Mouse (Mus musculus) hindbrain, postnatal 0 days (tissue): ENCODE results near the gene Tmem212. TPM values are rescaled to one million over a fixed set of nuclear protein-coding genes. Genes with fewer than 3 reads are reported as not detected.
"Not testable (repeated sequence)": the region's sequence is repeated elsewhere in the genome, so short reads cannot be mapped to it uniquely, and the experiment has no call there.

Source experiments
- ATAC-seq: fragments of 200-750 bp; cut with Nextera tagmentation; 2 replicates; pipeline ENCODE4 v1.8.0; 2017; ENCODE audit warnings: mild to moderate bottlenecking, moderate TSS enrichment, moderate library complexity
- DNase-seq: peaks from one replicate; pipeline ENCODE4 v3.0.0-alpha.2; 2015; ENCODE audit warnings: low spot score
- H3K27ac ChIP-seq: fragments of 300-500 bp; sonication (generic); 2 replicates; pipeline ENCODE4 v1.5.1; 2014; ENCODE audit warnings: mild to moderate bottlenecking
- H3K27me3 ChIP-seq: fragments of 300-500 bp; sonication (generic); 2 replicates; pipeline ENCODE4 v1.6.1; 2014; ENCODE audit warnings: low read length, mixed read lengths; ENCODE audit not compliant: insufficient read depth
- H3K36me3 ChIP-seq: fragments of 300-500 bp; sonication (generic); 2 replicates; pipeline ENCODE4 v1.6.1; 2014; ENCODE audit warnings: low read length, mixed read lengths; ENCODE audit not compliant: insufficient read depth
- H3K4me1 ChIP-seq: fragments of 300-500 bp; sonication (generic); 2 replicates; pipeline ENCODE4 v1.6.1; 2014; ENCODE audit warnings: antibody characterized with exemption, low read length, mixed read lengths; ENCODE audit not compliant: insufficient read depth
- H3K4me2 ChIP-seq: fragments of 300-500 bp; sonication (generic); 2 replicates; pipeline ENCODE4 v1.6.1; 2014; ENCODE audit warnings: low read depth, mild to moderate bottlenecking, low read length, moderate library complexity, mixed read lengths
- H3K4me3 ChIP-seq: fragments of 300-500 bp; sonication (generic); 2 replicates; pipeline ENCODE4 v1.5.1; 2014; ENCODE audit warnings: low read length
- H3K9ac ChIP-seq: fragments of 300-500 bp; sonication (generic); replicated peaks from 2 replicates; pipeline ENCODE4 v1.6.1; 2014; ENCODE audit warnings: mild to moderate bottlenecking, low read length, moderate library complexity, mixed read lengths
- H3K9me3 ChIP-seq: fragments of 300-500 bp; sonication (generic); 2 replicates; pipeline ENCODE4 v1.6.1; 2016; ENCODE audit warnings: low read length, mixed read lengths
- CTCF ChIP-seq: IDR thresholded peaks from 2 replicates; pipeline ENCODE4 v1.5.1; 2016; ENCODE audit warnings: antibody characterized with exemption, control low read depth, low read depth
- WGBS: fragments of 180-500 bp; shearing (Covaris S2); extraction: QIAGEN DNeasy Blood & Tissue Kit; methylation state at CpG from one replicate; pipeline ENCODE4 v1.1.7; 2014; 5-methylcytosine and 5-hydroxymethylcytosine counted together
- polyA plus RNA-seq: library from polyadenylated mRNA; unstranded; fragments of >200 nt; fragmentation: Nextera tagmentation; extraction: Ambion mirVana; gene quantifications from 2 replicates; pipeline ENCODE4 v1.2.1, GENCODE M21; 2015
- total RNA-seq: library from RNA; depleted of rRNA; stranded (reverse); fragments of >200 nt; gene quantifications from 2 replicates; pipeline ENCODE4 v1.2.3, GENCODE M21; 2014; rRNA removed

Tmem212 gene
- 1.8 and 7.2 TPM in 2 replicates for total RNA-seq
- 1.6 and 2.8 TPM in 2 replicates for polyA plus RNA-seq

DNA sequence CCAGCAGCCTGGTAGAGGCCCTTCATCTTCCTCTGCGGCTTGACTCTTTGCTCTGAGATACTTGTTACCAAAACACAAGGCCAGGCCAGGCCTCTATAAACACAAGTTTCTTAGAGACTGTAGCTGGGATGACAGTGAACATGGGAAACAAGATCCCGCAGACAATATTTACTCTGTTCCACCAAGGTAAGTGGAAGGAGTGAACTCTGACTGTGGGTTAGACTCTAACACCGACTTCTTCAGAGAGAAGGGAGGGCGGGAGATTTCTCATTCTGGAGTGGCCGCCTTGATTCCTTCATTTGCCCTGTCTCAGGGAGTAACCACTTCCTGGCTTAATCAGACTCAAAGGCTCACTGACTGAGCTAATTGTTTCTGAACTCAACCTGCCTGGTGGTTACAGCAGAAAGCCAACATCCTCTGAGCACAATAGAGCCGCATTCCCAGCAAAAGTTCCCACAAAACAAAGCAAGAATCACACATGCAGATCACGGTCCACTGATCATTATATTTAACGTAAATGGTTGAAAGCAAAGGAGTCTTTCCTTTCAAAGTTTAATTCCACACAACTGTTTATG is at the start of gene Tmem212:
TSS of gene Tmem212 (minus strand) at position 51 of the 575 bp plus-strand sequence.
- Histone ChIP-seq H3K27ac (no peak within 1 kb of the TSS), H3K9ac (no peak within 1 kb of the TSS), H3K4me1 (no peaks in the 10 kb centered on the region), H3K4me3 (no peak within 1 kb of the TSS), H3K4me2 (no peak within 1 kb of the TSS), H3K36me3 (no peaks in the 10 kb centered on the region), H3K27me3 (no peaks in the 10 kb centered on the region), H3K9me3 (no peaks in the 10 kb centered on the region)
- no peak for DNase-seq
- WGBS = 74% methylated on average over 8 of the region's 8 CpGs
- TF ChIP-seq CTCF = no peak
- no peak for ATAC-seq

GRCm38 (mm10) chr3:27945397-27945796 is 49.2 kb upstream of the Tmem212 start:
- WGBS = 82% methylated on average over 2 of the region's 2 CpGs
- not testable (repeated sequence) for H3K36me3 ChIP-seq, H3K27me3 ChIP-seq, H3K4me2 ChIP-seq, H3K27ac ChIP-seq, H3K9me3 ChIP-seq, ATAC-seq, H3K9ac ChIP-seq, H3K4me3 ChIP-seq, H3K4me1 ChIP-seq, DNase-seq

DNA sequence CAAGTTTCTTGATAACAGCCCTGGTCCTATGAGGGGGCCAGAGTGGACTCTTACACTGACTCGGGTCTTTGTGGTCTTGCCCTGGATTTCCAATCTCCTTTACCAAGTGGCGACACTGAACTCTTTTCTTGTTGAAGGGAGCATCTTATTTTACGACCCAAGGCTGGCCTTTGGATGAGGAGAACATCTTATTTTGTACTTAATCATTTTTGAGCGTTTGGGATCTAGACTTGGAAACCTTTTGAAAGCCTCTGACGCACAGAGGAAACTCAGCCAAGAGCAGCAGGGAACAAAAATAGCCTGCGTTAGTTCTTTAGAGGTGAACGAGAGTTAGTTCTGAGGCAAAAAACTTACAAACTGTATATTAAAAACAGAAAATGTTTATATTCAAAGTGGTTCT is 46.8 kb upstream of the Tmem212 start:
- DNase-seq (no peak), ATAC-seq (no peak)
- Histone ChIP-seq H3K4me3 (no peak overlapping the region), H3K4me1 (no peaks in the 10 kb centered on the region), H3K4me2 (no peak overlapping the region), H3K27ac (no peak overlapping the region), H3K27me3 (no peaks in the 10 kb centered on the region), H3K36me3 (no peaks in the 10 kb centered on the region), H3K9me3 (no peaks in the 10 kb centered on the region), H3K9ac (no peak overlapping the region)
- TF ChIP-seq CTCF = no peak
- WGBS = 74% methylated on average over 7 of the region's 7 CpGs

DNA sequence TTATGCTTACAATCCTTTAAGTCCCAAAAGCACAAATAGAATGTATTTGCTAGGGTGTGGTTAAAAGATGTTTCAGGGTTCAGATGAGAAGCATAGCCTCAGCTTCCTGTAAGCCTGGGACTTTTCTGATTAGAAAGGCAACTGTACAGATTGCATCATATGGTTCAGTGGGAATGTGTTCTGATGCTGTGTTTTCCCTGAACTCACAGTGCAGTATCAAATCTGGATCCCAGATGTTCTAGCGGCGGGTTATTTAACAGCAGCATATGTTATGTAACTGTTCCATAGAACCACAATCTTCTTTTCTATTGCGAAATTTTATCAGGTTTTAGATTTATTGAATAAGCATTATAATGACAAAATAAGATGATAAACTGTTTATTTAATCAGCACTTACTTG is 45.5 kb upstream of the Tmem212 start:
- WGBS = 87% methylated on average over 3 of the region's 3 CpGs
- no peaks in the 10 kb centered on the region for H3K9me3 ChIP-seq
- H3K9ac ChIP-seq = no peak overlapping the region
- no peak overlapping the region for H3K4me3 ChIP-seq
- no peak for TF ChIP-seq CTCF
- no peak overlapping the region for H3K27ac ChIP-seq
- no peak overlapping the region for H3K4me2 ChIP-seq
- H3K27me3 ChIP-seq = no peaks in the 10 kb centered on the region
- H3K36me3 ChIP-seq = no peaks in the 10 kb centered on the region
- ATAC-seq (no peak), DNase-seq (no peak)
- H3K4me1 ChIP-seq = no peaks in the 10 kb centered on the region

DNA sequence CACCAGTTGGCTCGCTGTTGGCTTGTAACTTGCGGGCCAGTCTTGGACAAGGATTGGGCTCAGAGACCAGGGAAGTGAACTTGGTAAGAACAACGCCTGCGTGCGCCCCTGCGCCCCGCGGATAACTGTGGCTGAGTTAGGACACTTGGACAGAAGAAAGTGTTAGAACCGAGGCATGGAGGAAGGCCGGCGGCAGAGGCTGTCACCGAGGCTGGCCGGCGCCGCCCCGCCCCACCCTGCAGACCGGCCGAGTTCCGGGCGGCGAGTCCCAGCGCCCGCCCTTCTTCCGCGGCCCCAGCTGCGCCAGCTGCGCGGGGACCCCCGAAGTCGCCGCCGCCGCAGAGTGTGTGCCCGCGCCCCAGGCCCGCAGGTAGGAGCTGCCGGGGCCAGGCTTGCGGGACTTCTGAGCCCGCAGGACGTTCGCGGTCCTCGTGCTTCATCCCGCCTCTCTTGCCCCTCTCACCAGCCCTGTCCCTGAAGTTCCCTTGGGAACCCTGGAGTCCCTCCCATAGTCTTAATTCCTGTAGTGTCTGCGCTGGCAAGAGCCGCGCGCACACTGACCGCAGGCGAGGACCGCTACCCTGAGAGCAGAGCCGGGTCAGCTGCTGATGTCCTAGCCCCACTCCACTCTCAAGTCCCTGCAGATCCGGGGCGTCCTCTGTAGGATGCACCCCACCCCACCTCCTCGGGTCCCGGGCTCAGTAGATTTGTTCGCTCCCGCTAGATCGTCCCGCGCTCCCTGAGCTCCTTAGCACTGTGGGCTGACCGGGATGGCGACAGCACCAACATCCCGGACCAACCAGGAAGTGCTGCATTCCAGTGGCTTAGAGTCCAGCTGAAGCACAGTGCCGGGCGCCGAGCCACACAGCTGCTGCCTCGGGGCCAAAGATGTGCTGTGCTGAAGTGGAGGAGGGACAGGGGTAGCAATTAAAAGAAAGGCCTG is 42.5 kb upstream of the Tmem212 start, which contains the start of gene Pld1:
TSS of gene Pld1 (plus strand) at position 315 of the 943 bp plus-strand sequence.
- Histone ChIP-seq H3K4me2 (peak within 1 kb of the TSS; percentile 100), H3K27ac (peak within 1 kb of the TSS; percentile 67; the same call in 1 of the 2 replicates), H3K27me3 (no peaks in the 10 kb centered on the region), H3K4me1 (no peaks in the 10 kb centered on the region), H3K4me3 (peak within 1 kb of the TSS; percentile 59), H3K9me3 (no peaks in the 10 kb centered on the region), H3K36me3 (no peaks in the 10 kb centered on the region), H3K9ac (peak within 1 kb of the TSS; percentile 48)
- under 1% methylated on average over 53 of the region's 68 CpGs for whole genome bisulfite sequencing
- TF ChIP-seq CTCF = no peak
- ATAC-seq (peak; percentile 84), DNase-seq (peak; percentile 58)

- Histone ChIP-seq H3K4me2 (no peak overlapping the region; the same call in 1 of the 2 replicates), H3K27ac (no peak overlapping the region), H3K9ac (no peak overlapping the region), H3K4me3 (no peak overlapping the region), H3K36me3 (no peaks in the 10 kb centered on the region), H3K27me3 (no peaks in the 10 kb centered on the region), H3K9me3 (no peaks in the 10 kb centered on the region), H3K4me1 (no peaks in the 10 kb centered on the region)
- WGBS = 81% methylated on average over 13 of the region's 13 CpGs
- TF ChIP-seq CTCF = no peak
- DNase-seq = no peak
- no peak for ATAC-seq
These were observed 41.3 kb upstream of the Tmem212 start for GRCm38 (mm10) chr3:27937144-27938110.
